Mouse (Mus musculus) CD4-positive naive resting alpha-beta T cell, adult 57 days (primary cell): ENCODE results near the gene Fpr2. TPM values are rescaled to one million over a fixed set of nuclear protein-coding genes. Genes with fewer than 3 reads are reported as not detected.

Experiments
- total RNA-seq: library from RNA; stranded (reverse); gene quantifications from one replicate; pipeline ENCODE4 v1.2.4, GENCODE M21; 2023

Fpr2 gene
- total RNA-seq: not detected

DNA sequence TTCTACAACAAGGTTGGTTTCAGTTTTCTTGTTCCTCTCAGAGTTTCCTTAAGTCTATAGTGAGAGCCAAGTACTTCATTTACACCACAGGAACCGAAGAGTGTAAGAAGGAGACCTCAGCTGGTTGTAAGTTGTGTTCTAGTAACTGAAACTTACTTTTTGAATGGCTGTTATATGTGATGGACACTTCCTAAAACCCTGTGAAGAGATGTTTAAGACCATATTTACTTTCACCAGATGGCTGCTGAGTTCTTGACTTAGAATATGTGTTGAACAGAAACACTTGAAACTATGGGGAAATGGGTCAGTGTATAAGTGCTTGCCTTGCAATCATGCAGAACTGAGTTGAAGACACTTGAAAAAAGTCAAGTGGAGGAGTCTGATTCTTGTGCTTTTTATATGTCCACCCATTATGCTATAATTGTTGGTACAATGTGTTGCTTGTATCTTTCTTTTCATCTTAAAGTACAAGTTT is at the start of gene Fpr2, which contains the start of gene Fpr3:
Gene Fpr2, plus strand, starts transcription at position 51 of the 475 bp plus-strand sequence.
Gene Fpr3, plus strand, starts transcription at position 79 of the 475 bp plus-strand sequence.

DNA sequence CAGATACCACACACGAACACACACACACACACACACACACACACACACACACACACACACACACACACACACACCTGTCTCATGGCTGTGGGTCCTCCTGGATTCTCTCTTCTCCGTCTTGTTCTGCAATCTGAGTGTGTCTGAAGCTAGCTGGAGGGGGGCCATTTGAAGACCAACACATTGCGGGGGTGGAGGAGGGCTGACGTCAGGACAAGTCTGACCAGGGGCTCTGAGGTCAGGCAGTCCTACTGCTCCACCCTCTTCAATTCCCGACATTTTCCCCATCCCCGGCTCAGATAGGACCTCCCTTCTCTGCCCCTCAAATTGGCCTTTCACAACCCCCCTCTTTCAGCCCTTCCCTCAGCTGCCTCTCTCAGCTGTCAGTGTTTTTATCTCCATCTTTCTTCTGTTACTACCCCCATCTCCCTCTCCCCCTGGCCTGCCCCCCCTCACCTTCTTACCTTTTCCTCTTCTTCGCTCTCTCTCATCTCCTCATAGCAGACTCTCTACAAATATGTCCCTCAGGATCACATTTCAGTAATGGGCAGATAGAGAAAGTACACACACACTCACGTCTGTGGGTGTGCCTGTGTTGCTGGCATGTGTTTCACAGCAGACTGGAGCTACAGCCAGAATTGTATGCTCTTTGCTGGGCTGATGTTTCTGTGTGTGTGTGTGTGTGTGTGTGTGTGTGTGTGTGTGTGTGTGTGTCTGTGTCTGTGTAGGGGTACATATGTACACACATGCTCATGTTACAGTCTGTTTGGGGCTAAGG is 32.4 kb upstream of the Fpr2 start, which contains the start of gene Has1:
Gene Has1, minus strand, starts transcription at position 142 of the 775 bp plus-strand sequence.

DNA sequence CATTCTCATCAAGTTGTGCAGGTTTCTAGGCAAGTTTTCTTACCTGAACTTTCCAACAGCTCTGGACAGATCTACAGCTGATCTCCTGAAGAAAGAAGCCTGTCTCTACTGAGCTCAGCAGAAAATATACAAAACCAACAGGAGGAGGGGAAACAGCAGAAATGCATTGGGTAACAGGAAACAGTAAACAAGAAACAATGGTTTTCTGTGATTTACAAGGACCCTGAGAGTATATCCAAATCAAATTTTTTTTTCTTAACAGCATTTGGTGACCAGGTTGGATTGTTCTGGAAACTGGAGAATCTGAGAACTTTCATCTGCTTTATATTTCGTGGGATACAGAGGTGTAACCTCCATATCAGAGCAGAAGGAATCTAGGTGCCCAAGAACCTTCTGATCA is 3.8 kb upstream of the Fpr2 start, which contains the start of gene Fpr1:
Gene Fpr1, minus strand, starts transcription at position 101 of the 400 bp plus-strand sequence.

Other genes with a start within 250 kb of the Fpr2 start
- not detected for gene Vmn2r90, start 184.1 kb upstream of the Fpr2 start, total RNA-seq
- 3.3 TPM for gene Spaca6, start 60.7 kb upstream of the Fpr2 start, total RNA-seq
- gene Has1, start 32.6 kb upstream of the Fpr2 start, total RNA-seq: not detected
- not detected for gene Fpr1, start 3.9 kb upstream of the Fpr2 start, total RNA-seq
- not detected for gene Fpr3, start within 50 bp of the Fpr2 start, total RNA-seq
- not detected for gene Fpr-rs4, start 133.9 kb downstream of the Fpr2 start, total RNA-seq
- not detected for gene Vmn2r124, start 161.6 kb downstream of the Fpr2 start, total RNA-seq
- gene Vmn2r91, start 197.2 kb downstream of the Fpr2 start, total RNA-seq: not detected